Mouse (Mus musculus): ENCODE measurements around the gene Trem3.

Trem3 gene

DNA sequence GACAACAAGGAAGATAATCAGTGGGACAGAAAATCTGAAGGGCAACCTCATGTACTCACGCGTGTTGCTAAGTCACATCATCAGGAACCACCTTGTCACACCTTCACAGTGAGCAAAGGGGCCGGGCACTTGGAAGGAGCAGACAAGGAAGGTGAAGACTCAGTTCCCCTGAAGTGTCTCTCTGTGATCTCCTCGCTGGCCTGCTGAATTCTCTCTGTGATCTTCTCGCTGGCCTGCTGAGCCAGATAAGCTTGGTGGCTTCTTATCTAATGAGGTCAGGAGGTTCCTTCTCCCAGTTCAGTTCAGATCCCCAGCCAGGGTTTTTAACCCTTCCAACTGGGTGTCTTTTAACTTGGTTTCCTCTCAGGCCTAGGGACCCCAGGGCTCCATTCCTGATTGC, 24.6 kb downstream of the Trem3 start:
- no peak for DNase-seq (ENCODE audit: low spot score)

- no peak for DNase-seq (ENCODE audit: low spot score)
Observed at GRCm38 (mm10) chr17:48272598-48272997, 25.0 kb downstream of the Trem3 start.

GRCm38 (mm10) chr17:48274098-48274497, 26.5 kb downstream of the Trem3 start:
- DNase-seq (ENCODE audit: low spot score) = no peak

- DNase-seq (ENCODE audit: low spot score) = peak; percentile 68
Observed at GRCm38 (mm10) chr17:48274885-48275284, 27.3 kb downstream of the Trem3 start.

- no peak for DNase-seq (ENCODE audit: low spot score)
Observed at GRCm38 (mm10) chr17:48275736-48276135, 28.2 kb downstream of the Trem3 start.

DNA sequence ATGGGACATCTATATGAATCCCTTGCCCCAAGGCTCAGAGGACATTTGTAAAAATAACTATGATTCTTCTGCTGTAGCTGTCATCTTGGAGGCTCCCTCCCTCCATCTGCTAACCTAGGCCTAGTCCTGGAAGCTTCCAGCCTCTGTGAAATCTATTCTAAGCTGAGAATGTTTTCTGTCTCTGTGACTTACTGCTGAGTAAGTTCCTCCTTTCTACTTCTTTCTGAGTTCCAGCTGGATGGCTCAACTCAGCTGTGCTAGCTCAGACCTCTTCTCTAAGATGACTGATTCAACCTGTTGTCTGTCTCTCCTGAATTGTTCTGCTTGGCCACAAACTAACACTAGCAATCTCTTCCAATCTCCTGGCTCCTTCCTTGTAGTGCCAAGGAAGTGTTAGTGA, 30.8 kb downstream of the Trem3 start:
- DNase-seq (ENCODE audit: low spot score) = no peak

DNA sequence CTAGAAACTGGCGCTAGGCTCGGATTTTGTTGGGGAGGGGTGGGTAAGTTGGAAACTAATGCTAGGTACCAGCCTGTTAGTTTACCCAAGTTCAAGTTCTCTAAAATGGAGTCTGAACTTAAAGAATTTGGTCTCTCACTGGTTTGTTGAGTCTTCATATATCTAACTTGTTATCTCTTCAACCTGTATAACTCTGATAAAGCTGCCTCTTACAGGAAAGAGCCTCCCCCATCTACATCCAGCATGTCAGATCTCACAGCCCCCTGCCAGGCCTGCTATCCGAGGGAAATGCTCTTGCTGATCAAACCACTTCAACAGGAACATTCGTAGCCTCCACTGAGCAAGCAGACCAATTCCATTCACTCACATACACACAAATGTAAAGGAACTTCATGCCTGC, 31.4 kb downstream of the Trem3 start:
- DNase-seq (ENCODE audit: low spot score) = no peak

DNA sequence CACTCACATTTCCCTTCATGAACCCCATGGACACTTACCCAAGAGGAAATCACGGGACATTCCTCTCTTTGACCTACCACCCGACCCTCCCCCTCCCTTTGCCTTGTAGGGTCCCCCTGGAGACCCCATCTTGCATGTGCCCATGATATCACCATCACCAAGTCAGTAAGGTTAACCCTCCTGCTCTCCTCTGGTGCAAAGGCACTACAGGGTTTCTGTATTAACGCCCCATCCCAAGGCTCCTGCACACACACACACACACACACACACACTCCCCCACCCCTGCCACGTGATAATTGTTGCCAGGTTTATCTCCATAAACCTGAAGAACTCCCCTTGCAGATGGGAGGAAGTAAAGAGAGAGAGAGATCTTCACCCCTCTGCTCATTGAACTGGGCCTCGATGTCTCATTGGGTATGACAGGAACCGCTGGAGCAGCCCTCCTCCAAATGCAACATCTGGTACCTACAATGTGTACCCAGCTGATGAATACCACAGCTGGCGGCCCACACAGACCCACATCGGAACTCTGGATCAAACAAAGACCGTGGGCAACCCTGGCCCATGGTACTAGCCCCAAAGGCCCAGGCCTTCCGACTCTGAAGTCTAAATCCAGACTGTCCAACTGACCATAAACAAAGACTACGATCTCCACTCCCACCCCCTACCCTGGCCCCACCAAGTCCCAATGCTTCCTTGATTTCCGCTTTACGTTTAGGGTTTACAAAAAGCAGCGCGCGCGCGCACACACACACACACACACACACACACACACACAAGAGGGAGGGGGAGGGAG, 33.6 kb downstream of the Trem3 start:
- no peak for DNase-seq (ENCODE audit: low spot score)

- DNase-seq (ENCODE audit: low spot score) = no peak
Observed at GRCm38 (mm10) chr17:48281739-48282085, 34.1 kb downstream of the Trem3 start.

DNA sequence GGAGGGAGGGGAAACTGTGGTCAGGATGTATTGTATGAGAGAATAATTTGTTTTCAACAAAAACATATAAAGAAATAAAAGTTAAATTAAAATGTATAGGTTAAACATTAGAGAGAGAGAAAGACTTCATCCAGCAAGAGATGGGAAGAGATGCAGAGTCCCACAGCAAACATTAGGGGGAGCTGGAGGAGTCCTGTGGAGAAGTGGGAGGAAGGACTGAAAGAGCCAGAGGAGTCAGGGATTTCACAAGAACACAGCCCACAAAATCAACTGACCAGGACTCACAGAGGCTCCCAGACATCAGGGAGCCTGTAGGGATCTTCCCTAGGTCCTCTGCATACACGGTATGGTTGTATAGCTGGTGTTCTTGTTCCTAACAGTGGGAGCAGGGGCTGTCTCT, 39.2 kb downstream of the Trem3 start:
- no peak for DNase-seq (ENCODE audit: low spot score)

DNA sequence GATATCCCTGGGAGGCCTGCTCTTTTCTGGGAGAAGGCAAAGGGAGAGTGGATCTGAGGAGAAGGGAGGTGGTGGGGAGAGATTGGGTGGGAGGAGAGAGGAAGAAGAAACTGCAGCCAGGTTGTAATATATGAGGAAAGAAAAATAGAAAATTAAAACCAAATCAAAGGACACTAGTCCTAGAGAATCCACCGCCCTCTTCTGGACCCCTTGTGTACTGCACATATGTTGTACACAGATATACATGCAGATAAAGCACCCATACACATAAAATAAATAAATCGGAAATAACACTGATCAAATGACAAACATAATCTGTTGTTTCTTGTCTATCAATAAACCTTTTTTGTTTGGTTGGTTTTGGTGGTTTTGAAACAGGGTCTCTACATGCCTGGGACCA, 39.7 kb downstream of the Trem3 start:
- no peak for DNase-seq (ENCODE audit: low spot score)

DNA sequence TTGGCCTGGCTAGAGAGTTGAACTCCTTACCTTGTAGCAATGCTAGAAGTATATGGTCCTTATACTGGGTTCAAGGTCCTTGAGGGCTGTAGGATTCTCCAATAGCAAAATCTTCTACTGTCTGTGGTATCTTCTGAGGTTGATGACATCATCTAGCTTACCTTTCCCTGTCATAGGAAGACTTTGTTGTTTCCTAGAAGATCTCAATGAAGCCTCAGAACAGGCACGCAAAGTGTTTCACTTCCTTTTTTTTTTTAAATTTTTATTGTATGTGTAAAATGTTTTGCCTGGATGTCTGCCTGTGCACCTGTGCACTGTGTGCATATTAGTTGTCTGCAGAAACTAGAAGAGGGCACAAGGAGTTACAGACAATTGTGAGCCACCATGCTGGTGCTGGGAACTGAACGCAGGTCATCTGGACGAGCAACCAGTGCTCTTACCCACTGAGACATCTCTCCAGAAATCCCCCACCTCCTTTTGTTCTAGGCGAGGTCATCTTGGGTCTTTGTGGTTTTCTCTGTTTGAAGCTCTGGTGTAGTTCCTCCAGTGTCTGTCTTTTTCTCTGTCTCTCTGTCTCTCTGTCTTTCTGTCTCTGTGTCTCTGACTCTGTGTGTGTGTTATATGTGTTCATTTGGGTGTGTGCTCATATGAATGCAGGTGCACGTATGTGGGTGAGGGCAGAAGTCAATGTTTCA, 46.1 kb downstream of the Trem3 start:
- DNase-seq (ENCODE audit: low spot score) = no peak

GRCm38 (mm10) chr17:48299203-48299602, 51.6 kb downstream of the Trem3 start, which contains the start of gene Treml2:
TSS of gene Treml2 (plus strand) at chr17:48299498.
- no peak for DNase-seq (ENCODE audit: low spot score)

- no peak for DNase-seq (ENCODE audit: low spot score)
Observed at GRCm38 (mm10) chr17:48299756-48300155, 52.2 kb downstream of the Trem3 start.

DNA sequence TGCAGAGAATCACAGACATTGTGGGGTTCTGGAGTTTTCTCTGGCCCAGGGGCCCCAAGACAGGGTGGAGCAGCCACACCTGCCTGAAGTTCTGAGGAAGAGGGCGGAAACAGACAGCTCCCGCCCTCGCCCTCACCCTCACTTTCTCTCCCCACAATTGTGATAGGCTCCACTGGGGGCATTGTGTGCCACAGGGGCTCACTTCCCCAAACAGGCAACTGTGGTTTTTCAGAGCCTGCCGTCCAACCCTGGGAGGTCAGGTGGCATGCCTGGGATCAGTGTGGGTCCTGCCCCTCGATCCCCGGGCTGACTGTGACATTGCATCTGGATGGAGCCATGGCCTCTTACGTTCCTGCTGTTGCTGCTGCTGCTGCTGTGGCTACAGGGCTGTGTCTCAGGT, 52.6 kb downstream of the Trem3 start:
- DNase-seq (ENCODE audit: low spot score) = peak; percentile 39

- DNase-seq (ENCODE audit: low spot score) = peak; percentile 31
Observed at GRCm38 (mm10) chr17:48300861-48301260, 53.3 kb downstream of the Trem3 start.

GRCm38 (mm10) chr17:48301792-48302191, 54.2 kb downstream of the Trem3 start:
- DNase-seq (ENCODE audit: low spot score) = no peak

Data from lung, postnatal 25 days (tissue).